Mouse (Mus musculus): ENCODE measurements around the gene Vma21.

DNA sequence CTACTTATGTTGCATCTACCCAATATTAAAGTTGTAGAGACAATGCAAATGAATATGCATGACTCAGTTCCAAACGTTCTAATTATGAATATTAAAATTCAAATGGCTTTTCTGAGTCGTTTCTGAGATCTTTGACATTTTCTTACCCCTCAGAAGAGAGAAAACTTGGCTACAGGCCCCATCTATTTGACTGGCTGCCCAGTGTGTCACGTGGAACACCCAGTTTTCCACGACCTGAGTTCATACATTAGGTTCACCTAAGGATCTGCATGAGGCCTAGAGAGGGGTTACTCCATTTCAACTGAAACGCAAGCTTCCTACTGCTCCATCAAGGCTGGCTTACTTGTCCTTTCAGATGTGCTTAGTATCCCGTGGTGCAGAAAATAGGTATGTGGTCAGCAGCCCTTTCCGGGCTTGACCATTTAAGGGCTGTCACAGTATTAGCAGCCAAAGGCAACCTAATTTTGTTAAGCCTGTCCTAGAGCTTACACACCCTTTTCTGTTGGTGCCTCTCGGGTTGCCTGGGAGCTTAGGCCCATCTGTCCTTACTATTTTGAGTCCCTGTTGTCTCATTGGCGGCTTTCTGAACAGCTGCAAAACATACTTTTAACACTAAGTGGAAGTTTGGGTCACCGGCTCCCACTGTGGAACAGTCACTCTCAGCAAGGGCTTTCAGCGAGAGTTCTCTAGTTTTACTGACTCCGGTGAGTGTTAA is at the start of gene Vma21:
- no peak for TF ChIP-seq EP300 (IDR thresholded peaks at IDR 0.05; ENCODE audit: insufficient read depth, low read depth, low read length)
- no peak for TF ChIP-seq CTCF (IDR thresholded peaks at IDR 0.05)
- no peak for TF ChIP-seq POLR2A (IDR thresholded peaks at IDR 0.05; ENCODE audit: insufficient read depth, low read depth, low read length)
